Mouse (Mus musculus): ENCODE results near the gene Sae1. TPM values are rescaled to one million over a fixed set of nuclear protein-coding genes. Genes with fewer than 3 reads are reported as not detected.

The Sae1 gene
- polyA plus RNA-seq, 1 experiment from 2014 or later, result 184 TPM

GRCm38 (mm10) chr7:16376505-16376904 lies 11.1 kb downstream of the Sae1 start:
- ATAC-seq (replicated peaks; ENCODE audit: low FRiP score, low read depth) (no peak; the same call in 1 of the 2 replicates), DNase-seq (ENCODE audit: low spot score) (peak; percentile 44)
- 92% methylated on average over 1 of the region's 1 CpGs for WGBS
- TF ChIP-seq CTCF (IDR thresholded peaks at IDR 0.05; ENCODE audit: low read depth), result peak; percentile 68
- Histone ChIP-seq H3K27ac (no peak overlapping the region), H3K4me1 (replicated peaks; ENCODE audit: insufficient read depth, low read length) (no peaks in the 10 kb centered on the region), H3K27me3 (ENCODE audit: insufficient read depth, low read length) (no peaks in the 10 kb centered on the region), H3K36me3 (ENCODE audit: insufficient read depth, low read length) (peaks cover 33% of the 10 kb centered on the region), H3K4me2 (ENCODE audit: low read length) (no peak overlapping the region), H3K4me3 (replicated peaks; ENCODE audit: low read depth, low read length) (no peak overlapping the region), H3K9ac (ENCODE audit: low read depth, low read length) (no peak overlapping the region), H3K9me3 (replicated peaks; ENCODE audit: low read length) (no peaks in the 10 kb centered on the region)

- ATAC-seq (replicated peaks; ENCODE audit: low FRiP score, low read depth) (no peak), DNase-seq (ENCODE audit: low spot score) (no peak)
- no peaks in the 10 kb centered on the region for H3K9me3 ChIP-seq (replicated peaks; ENCODE audit: low read length)
- no peak overlapping the region for H3K4me2 ChIP-seq (ENCODE audit: low read length)
- no peak overlapping the region for H3K4me3 ChIP-seq (replicated peaks; ENCODE audit: low read depth, low read length)
- H3K27me3 ChIP-seq (ENCODE audit: insufficient read depth, low read length), result no peaks in the 10 kb centered on the region
- H3K36me3 ChIP-seq (ENCODE audit: insufficient read depth, low read length), result peaks cover 39% of the 10 kb centered on the region
- H3K9ac ChIP-seq (ENCODE audit: low read depth, low read length), result no peak overlapping the region
- no peak for TF ChIP-seq CTCF (IDR thresholded peaks at IDR 0.05; ENCODE audit: low read depth)
- H3K4me1 ChIP-seq (replicated peaks; ENCODE audit: insufficient read depth, low read length), result no peaks in the 10 kb centered on the region
- no peak overlapping the region for H3K27ac ChIP-seq
- WGBS, result 81% methylated on average over 5 of the region's 5 CpGs
These were observed 12.6 kb downstream of the Sae1 start for GRCm38 (mm10) chr7:16374989-16375388.

DNA sequence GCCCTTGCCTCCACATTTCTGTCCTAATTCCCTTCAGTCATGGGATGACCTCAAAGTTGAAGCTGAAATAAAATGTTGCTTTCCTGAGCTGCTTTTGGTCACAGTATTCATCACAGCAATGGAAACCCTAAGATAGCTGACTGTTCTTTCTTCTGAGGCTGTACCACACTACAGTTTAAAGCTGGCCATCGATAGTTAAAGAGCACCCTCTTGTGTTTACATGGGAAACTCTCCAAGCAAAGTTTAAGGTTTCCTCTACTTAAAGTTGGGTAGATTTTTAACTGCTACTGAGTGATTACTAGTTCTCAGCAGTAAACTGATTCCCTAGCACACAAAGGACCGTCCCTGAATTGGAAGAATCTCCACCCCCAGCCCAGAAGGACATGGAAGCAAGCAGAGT lies 13.9 kb downstream of the Sae1 start:
- H3K9ac ChIP-seq (ENCODE audit: low read depth, low read length), result no peak overlapping the region
- H3K4me1 ChIP-seq (replicated peaks; ENCODE audit: insufficient read depth, low read length), result no peaks in the 10 kb centered on the region
- ATAC-seq (replicated peaks; ENCODE audit: low FRiP score, low read depth) (no peak; the same call in 1 of the 2 replicates), DNase-seq (ENCODE audit: low spot score) (peak; percentile 79)
- no peak overlapping the region for H3K4me3 ChIP-seq (replicated peaks; ENCODE audit: low read depth, low read length)
- H3K27me3 ChIP-seq (ENCODE audit: insufficient read depth, low read length), result no peaks in the 10 kb centered on the region
- peaks cover 39% of the 10 kb centered on the region for H3K36me3 ChIP-seq (ENCODE audit: insufficient read depth, low read length)
- H3K27ac ChIP-seq, result no peak overlapping the region
- peak; percentile 77 for TF ChIP-seq CTCF (IDR thresholded peaks at IDR 0.05; ENCODE audit: low read depth)
- 34% methylated on average over 2 of the region's 2 CpGs for WGBS
- no peaks in the 10 kb centered on the region for H3K9me3 ChIP-seq (replicated peaks; ENCODE audit: low read length)
- no peak overlapping the region for H3K4me2 ChIP-seq (ENCODE audit: low read length)

DNA sequence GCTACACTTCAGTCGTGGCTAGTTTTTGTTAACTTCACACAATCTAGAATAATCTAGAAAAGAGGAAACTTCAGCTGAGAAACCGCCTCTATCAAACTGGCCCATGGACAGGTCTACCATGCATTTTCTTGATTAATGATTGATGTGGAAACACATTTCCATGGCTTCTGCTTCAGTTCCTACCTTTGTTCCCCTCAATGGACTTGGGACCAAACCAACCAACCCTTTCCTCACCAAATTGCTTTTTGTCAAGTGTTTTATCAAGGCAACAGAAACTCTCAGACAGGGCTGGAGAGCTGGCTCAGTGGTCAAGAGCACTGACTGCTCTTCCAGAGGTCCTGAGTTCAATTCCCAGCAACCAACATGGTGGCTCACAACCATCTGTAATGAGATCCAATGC lies 17.0 kb downstream of the Sae1 start:
- Histone ChIP-seq H3K4me1 (replicated peaks; ENCODE audit: insufficient read depth, low read length) (no peaks in the 10 kb centered on the region), H3K4me2 (ENCODE audit: low read length) (no peak overlapping the region), H3K4me3 (replicated peaks; ENCODE audit: low read depth, low read length) (no peak overlapping the region), H3K9me3 (replicated peaks; ENCODE audit: low read length) (no peaks in the 10 kb centered on the region), H3K9ac (ENCODE audit: low read depth, low read length) (no peak overlapping the region), H3K27ac (no peak overlapping the region), H3K27me3 (ENCODE audit: insufficient read depth, low read length) (no peaks in the 10 kb centered on the region), H3K36me3 (ENCODE audit: insufficient read depth, low read length) (peaks cover 32% of the 10 kb centered on the region)
- TF ChIP-seq CTCF (IDR thresholded peaks at IDR 0.05; ENCODE audit: low read depth), result no peak
- DNase-seq (ENCODE audit: low spot score), result no peak
- ATAC-seq (replicated peaks; ENCODE audit: low FRiP score, low read depth), result peak; percentile 21; the same call in 1 of the 2 replicates
- 74% methylated on average over 2 of the region's 2 CpGs for WGBS

DNA sequence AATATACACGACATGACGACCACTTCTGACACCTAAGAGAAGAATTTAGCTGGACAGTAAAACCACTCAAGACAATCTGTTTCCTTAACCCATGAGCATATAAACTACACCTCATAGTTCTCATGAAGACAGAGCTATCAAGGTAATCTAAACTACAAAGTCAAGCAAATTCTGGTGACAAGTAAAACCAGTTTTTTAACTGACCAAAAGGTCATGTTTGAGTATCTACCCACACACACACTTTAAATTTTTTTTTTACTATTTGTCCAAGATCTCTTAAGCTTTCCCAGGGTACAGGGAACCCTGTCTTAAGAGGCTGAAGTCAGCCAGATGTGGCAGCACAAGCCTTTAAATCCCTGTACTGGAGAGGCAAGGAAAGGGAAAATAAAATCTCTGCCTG lies 18.8 kb downstream of the Sae1 start:
- Histone ChIP-seq H3K9ac (ENCODE audit: low read depth, low read length) (no peak overlapping the region), H3K4me3 (replicated peaks; ENCODE audit: low read depth, low read length) (no peak overlapping the region), H3K9me3 (replicated peaks; ENCODE audit: low read length) (no peaks in the 10 kb centered on the region), H3K27ac (no peak overlapping the region), H3K4me2 (ENCODE audit: low read length) (no peak overlapping the region), H3K27me3 (ENCODE audit: insufficient read depth, low read length) (no peaks in the 10 kb centered on the region), H3K36me3 (ENCODE audit: insufficient read depth, low read length) (peaks cover 36% of the 10 kb centered on the region), H3K4me1 (replicated peaks; ENCODE audit: insufficient read depth, low read length) (no peaks in the 10 kb centered on the region)
- 73% methylated on average over 2 of the region's 2 CpGs for WGBS
- ATAC-seq (replicated peaks; ENCODE audit: low FRiP score, low read depth) (no peak), DNase-seq (ENCODE audit: low spot score) (no peak)
- no peak for TF ChIP-seq CTCF (IDR thresholded peaks at IDR 0.05; ENCODE audit: low read depth)

GRCm38 (mm10) chr7:16366669-16367068 lies 20.9 kb downstream of the Sae1 start:
- ATAC-seq (replicated peaks; ENCODE audit: low FRiP score, low read depth), result no peak
- TF ChIP-seq CTCF (IDR thresholded peaks at IDR 0.05; ENCODE audit: low read depth), result no peak
- H3K4me1 ChIP-seq (replicated peaks; ENCODE audit: insufficient read depth, low read length), result no peaks in the 10 kb centered on the region
- H3K9ac ChIP-seq (ENCODE audit: low read depth, low read length), result no peak overlapping the region
- 65% methylated on average over 4 of the region's 4 CpGs for WGBS
- DNase-seq (ENCODE audit: low spot score), result no peak
- no peaks in the 10 kb centered on the region for H3K9me3 ChIP-seq (replicated peaks; ENCODE audit: low read length)
- H3K4me3 ChIP-seq (replicated peaks; ENCODE audit: low read depth, low read length), result no peak overlapping the region
- H3K27me3 ChIP-seq (ENCODE audit: insufficient read depth, low read length), result no peaks in the 10 kb centered on the region
- no peak overlapping the region for H3K4me2 ChIP-seq (ENCODE audit: low read length)
- no peak overlapping the region for H3K27ac ChIP-seq
- H3K36me3 ChIP-seq (ENCODE audit: insufficient read depth, low read length), result peaks cover 39% of the 10 kb centered on the region

GRCm38 (mm10) chr7:16366133-16366646 lies 21.4 kb downstream of the Sae1 start:
- H3K36me3 ChIP-seq (ENCODE audit: insufficient read depth, low read length), result peaks cover 38% of the 10 kb centered on the region
- no peak overlapping the region for H3K27ac ChIP-seq
- no peak for DNase-seq (ENCODE audit: low spot score)
- 50% methylated on average over 10 of the region's 10 CpGs for WGBS
- H3K9me3 ChIP-seq (replicated peaks; ENCODE audit: low read length), result no peaks in the 10 kb centered on the region
- H3K4me1 ChIP-seq (replicated peaks; ENCODE audit: insufficient read depth, low read length), result no peaks in the 10 kb centered on the region
- H3K4me2 ChIP-seq (ENCODE audit: low read length), result no peak overlapping the region
- H3K27me3 ChIP-seq (ENCODE audit: insufficient read depth, low read length), result no peaks in the 10 kb centered on the region
- H3K9ac ChIP-seq (ENCODE audit: low read depth, low read length), result no peak overlapping the region
- no peak overlapping the region for H3K4me3 ChIP-seq (replicated peaks; ENCODE audit: low read depth, low read length)
- no peak for ATAC-seq (replicated peaks; ENCODE audit: low FRiP score, low read depth)
- TF ChIP-seq CTCF (IDR thresholded peaks at IDR 0.05; ENCODE audit: low read depth), result no peak
